Mouse (Mus musculus): ENCODE results near the gene Stx16. TPM values are rescaled to one million over a fixed set of nuclear protein-coding genes. Genes with fewer than 3 reads are reported as not detected.

The Stx16 gene
- total and polyA plus RNA-seq, 3 experiments: 14.8 to 22.3 TPM; not detected in 1

GRCm38 (mm10) chr2:174081833-174082232, 5.7 kb downstream of the Stx16 start:
- Histone ChIP-seq H3K9me3 (replicated peaks; ENCODE audit: insufficient read depth, low read length) (no peaks in the 10 kb centered on the region), H3K4me3 (ENCODE audit: control insufficient read depth in 1 of 2, insufficient read depth in 1 of 2, low read depth in 2 of 2, low read length in 2 of 2) (no peak overlapping the region), H3K4me1 (ENCODE audit: control insufficient read depth in 1 of 2, insufficient read depth in 2 of 2, low read length in 2 of 2) (peaks cover 0 to 4% of the 10 kb centered on the region in 2 experiments; a peak in 2 of 4 replicates), H3K27me3 (ENCODE audit: control insufficient read depth in 1 of 2, insufficient read depth in 2 of 2, low read length in 2 of 2) (no peaks in the 10 kb centered on the region), H3K27ac (ENCODE audit: control insufficient read depth, low read depth, low read length) (no peak overlapping the region), H3K9ac (ENCODE audit: control insufficient read depth, low read depth, low read length, poor library complexity, severe bottlenecking) (no peak overlapping the region), H3K36me3 (ENCODE audit: control insufficient read depth in 1 of 2, insufficient read depth in 2 of 2, low read length in 2 of 2) (peaks cover 0 to 14% of the 10 kb centered on the region in 2 experiments; a peak in 3 of 4 replicates), H3K79me2 (ENCODE audit: control insufficient read depth, insufficient read depth, low read length, poor library complexity) (peaks cover 65% of the 10 kb centered on the region)
- no peak for TF ChIP-seq MYC (IDR thresholded peaks at IDR 0.05; ENCODE audit: low read depth, low read length)
- no peak for TF ChIP-seq TBP (IDR thresholded peaks at IDR 0.05; ENCODE audit: low read depth, low read length)
- no peak for TF ChIP-seq NRF1 (IDR thresholded peaks at IDR 0.05; ENCODE audit: insufficient read depth, low read depth, low read length, poor library complexity, severe bottlenecking)
- TF ChIP-seq CHD1 (IDR thresholded peaks at IDR 0.05; ENCODE audit: low read depth, low read length): no peak
- TF ChIP-seq ZNF384 (IDR thresholded peaks at IDR 0.05; ENCODE audit: low read depth, low read length): no peak
- TF ChIP-seq ZC3H11A (IDR thresholded peaks at IDR 0.05; ENCODE audit: low read depth, low read length): no peak
- no peak for TF ChIP-seq RAD21 (IDR thresholded peaks at IDR 0.05; ENCODE audit: low read depth, low read length)
- TF ChIP-seq USF2 (IDR thresholded peaks at IDR 0.05; ENCODE audit: borderline replicate concordance in 1 of 2, insufficient read depth in 1 of 2, low read depth in 1 of 2, low read length in 2 of 2): no peak
- DNase-seq (ENCODE audit: low read depth, low spot score): no peak

GRCm38 (mm10) chr2:174082380-174082918, 6.3 kb downstream of the Stx16 start:
- no peak overlapping the region for H3K4me3 ChIP-seq (ENCODE audit: control insufficient read depth in 1 of 2, insufficient read depth in 1 of 2, low read depth in 2 of 2, low read length in 2 of 2)
- peaks cover 0 to 4% of the 10 kb centered on the region in 2 experiments; a peak in 2 of 4 replicates for H3K4me1 ChIP-seq (ENCODE audit: control insufficient read depth in 1 of 2, insufficient read depth in 2 of 2, low read length in 2 of 2)
- no peak overlapping the region for H3K9ac ChIP-seq (ENCODE audit: control insufficient read depth, low read depth, low read length, poor library complexity, severe bottlenecking)
- peaks cover 0 to 14% of the 10 kb centered on the region in 2 experiments for H3K36me3 ChIP-seq (ENCODE audit: control insufficient read depth in 1 of 2, insufficient read depth in 2 of 2, low read length in 2 of 2)
- H3K27me3 ChIP-seq (ENCODE audit: control insufficient read depth in 1 of 2, insufficient read depth in 2 of 2, low read length in 2 of 2): no peaks in the 10 kb centered on the region
- DNase-seq (ENCODE audit: low read depth, low spot score): no peak
- no peak overlapping the region for H3K27ac ChIP-seq (ENCODE audit: control insufficient read depth, low read depth, low read length)
- no peak for TF ChIP-seq MXI1 (IDR thresholded peaks at IDR 0.05; ENCODE audit: low read depth, low read length)
- TF ChIP-seq GABPA (IDR thresholded peaks at IDR 0.05; ENCODE audit: low read depth, low read length): no peak
- no peak for TF ChIP-seq KAT2A (conservative IDR thresholded peaks at IDR 0.05; ENCODE audit: low read depth, low read length)
- TF ChIP-seq MEF2A (IDR thresholded peaks at IDR 0.05; ENCODE audit: extremely low read depth, insufficient replicate concordance, low read depth, low read length, poor library complexity, severe bottlenecking): no peak
- TF ChIP-seq POLR2A (IDR thresholded peaks at IDR 0.05; ENCODE audit: control insufficient read depth in 1 of 2, insufficient read depth in 1 of 2, low read depth in 1 of 2, low read length in 2 of 2, poor library complexity in 1 of 2): no peak
- no peak for TF ChIP-seq ZNF384 (IDR thresholded peaks at IDR 0.05; ENCODE audit: low read depth, low read length)
- TF ChIP-seq CHD1 (IDR thresholded peaks at IDR 0.05; ENCODE audit: low read depth, low read length): no peak
- no peak for TF ChIP-seq SIN3A (IDR thresholded peaks at IDR 0.05; ENCODE audit: low read length)
- no peak for TF ChIP-seq POLR2AphosphoS2 (IDR thresholded peaks at IDR 0.05; ENCODE audit: low read length)
- no peak for TF ChIP-seq ZKSCAN1 (IDR thresholded peaks at IDR 0.05; ENCODE audit: low read depth, low read length)
- H3K9me3 ChIP-seq (replicated peaks; ENCODE audit: insufficient read depth, low read length): no peaks in the 10 kb centered on the region
- peaks cover 62% of the 10 kb centered on the region for H3K79me2 ChIP-seq (ENCODE audit: control insufficient read depth, insufficient read depth, low read length, poor library complexity)

All from MEL (cell line).